Mouse (Mus musculus): ENCODE measurements around the gene Aqp9.

Aqp9 gene

DNA sequence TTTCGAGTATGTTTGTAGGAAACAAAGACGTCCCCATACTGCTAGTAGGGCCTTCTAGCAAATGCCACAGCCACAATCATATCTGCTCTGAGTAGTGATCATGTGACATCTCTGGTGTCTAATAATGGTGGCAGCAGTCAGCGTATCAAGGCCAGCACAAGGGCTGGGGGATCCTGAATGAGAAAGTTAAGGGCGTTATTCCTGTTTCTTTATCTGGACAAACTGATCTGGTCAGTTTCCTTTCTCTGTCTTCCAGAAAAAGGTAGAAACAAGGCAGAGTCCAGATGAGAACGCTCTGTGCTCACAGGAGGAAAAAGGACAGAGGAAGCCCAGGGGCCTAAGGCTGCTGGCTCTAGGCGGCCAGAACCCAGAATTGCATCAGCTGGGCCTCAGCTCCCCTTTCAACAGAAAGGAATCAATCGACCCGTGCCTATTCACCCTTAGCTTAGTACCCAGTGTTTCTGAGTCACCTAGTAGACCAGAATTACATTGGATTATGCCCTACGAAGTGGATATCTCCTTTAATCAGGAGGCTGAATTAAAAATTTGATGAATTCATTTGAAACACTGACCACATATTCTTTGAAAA is 11.9 kb downstream of the Aqp9 start:
- Histone ChIP-seq H3K9me3 (ENCODE audit: low read length) (no peaks in the 10 kb centered on the region), H3K27me3 (ENCODE audit: insufficient read depth, low read length) (0 out of 2 replicates have a peak, but pooled peaks cover 3% of the 10 kb centered on the region), H3K4me1 (replicated peaks; ENCODE audit: low read depth, low read length) (peaks cover 78% of the 10 kb centered on the region), H3K36me3 (ENCODE audit: insufficient read depth, low read length) (no peaks in the 10 kb centered on the region), H3K4me3 (replicated peaks; ENCODE audit: low read length) (no peak overlapping the region)
- TF ChIP-seq POU5F1 (IDR thresholded peaks at IDR 0.05; ENCODE audit: borderline replicate concordance, low read length) (no peak), NANOG (IDR thresholded peaks at IDR 0.05; ENCODE audit: borderline replicate concordance, low read length) (no peak), CTCF (conservative IDR thresholded peaks at IDR 0.05; ENCODE audit: low read length) (no peak)

GRCm38 (mm10) chr9:71155399-71156005 is 13.0 kb downstream of the Aqp9 start:
- Histone ChIP-seq H3K9me3 (ENCODE audit: low read length) (no peaks in the 10 kb centered on the region), H3K27me3 (ENCODE audit: insufficient read depth, low read length) (0 out of 2 replicates have a peak, but pooled peaks cover 3% of the 10 kb centered on the region), H3K36me3 (ENCODE audit: insufficient read depth, low read length) (no peaks in the 10 kb centered on the region), H3K4me3 (replicated peaks; ENCODE audit: low read length) (peak overlapping the region; percentile 42), H3K4me1 (replicated peaks; ENCODE audit: low read depth, low read length) (peaks cover 74% of the 10 kb centered on the region)
- TF ChIP-seq POU5F1 (IDR thresholded peaks at IDR 0.05; ENCODE audit: borderline replicate concordance, low read length) (no peak), CTCF (conservative IDR thresholded peaks at IDR 0.05; ENCODE audit: low read length) (no peak), NANOG (IDR thresholded peaks at IDR 0.05; ENCODE audit: borderline replicate concordance, low read length) (no peak)

GRCm38 (mm10) chr9:71151386-71151785 is 17.1 kb downstream of the Aqp9 start:
- Histone ChIP-seq H3K27me3 (ENCODE audit: insufficient read depth, low read length) (no peaks in the 10 kb centered on the region), H3K4me3 (replicated peaks; ENCODE audit: low read length) (no peak overlapping the region), H3K36me3 (ENCODE audit: insufficient read depth, low read length) (no peaks in the 10 kb centered on the region), H3K9me3 (ENCODE audit: low read length) (no peaks in the 10 kb centered on the region), H3K4me1 (replicated peaks; ENCODE audit: low read depth, low read length) (peaks cover 33% of the 10 kb centered on the region)
- TF ChIP-seq POU5F1 (IDR thresholded peaks at IDR 0.05; ENCODE audit: borderline replicate concordance, low read length) (no peak), NANOG (IDR thresholded peaks at IDR 0.05; ENCODE audit: borderline replicate concordance, low read length) (no peak), CTCF (conservative IDR thresholded peaks at IDR 0.05; ENCODE audit: low read length) (no peak)

DNA sequence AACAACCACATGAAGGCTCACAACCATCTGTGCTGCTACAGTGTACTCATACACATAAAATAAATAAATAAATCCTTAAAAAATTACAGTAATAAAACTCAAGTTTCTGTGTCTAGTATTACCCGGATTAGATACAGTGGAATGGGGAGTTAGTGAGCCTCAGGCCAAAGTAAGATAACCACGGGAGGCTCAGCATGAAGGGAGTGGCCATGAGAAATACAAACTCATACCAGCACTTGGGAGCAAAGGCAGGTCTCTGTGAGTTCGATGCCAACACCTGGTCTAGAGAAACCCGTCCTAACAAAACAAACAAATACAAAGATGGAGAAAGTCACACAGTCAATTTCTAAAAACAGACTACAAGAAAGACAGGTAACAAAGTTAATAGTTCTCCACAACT is 18.3 kb downstream of the Aqp9 start:
- TF ChIP-seq POU5F1 (IDR thresholded peaks at IDR 0.05; ENCODE audit: borderline replicate concordance, low read length): no peak
- TF ChIP-seq NANOG (IDR thresholded peaks at IDR 0.05; ENCODE audit: borderline replicate concordance, low read length): no peak
- TF ChIP-seq CTCF (conservative IDR thresholded peaks at IDR 0.05; ENCODE audit: low read length): no peak
- Histone ChIP-seq H3K4me3 (replicated peaks; ENCODE audit: low read length) (no peak overlapping the region), H3K9me3 (ENCODE audit: low read length) (no peaks in the 10 kb centered on the region), H3K27me3 (ENCODE audit: insufficient read depth, low read length) (no peaks in the 10 kb centered on the region), H3K36me3 (ENCODE audit: insufficient read depth, low read length) (no peaks in the 10 kb centered on the region), H3K4me1 (replicated peaks; ENCODE audit: low read depth, low read length) (peaks cover 24% of the 10 kb centered on the region)

DNA sequence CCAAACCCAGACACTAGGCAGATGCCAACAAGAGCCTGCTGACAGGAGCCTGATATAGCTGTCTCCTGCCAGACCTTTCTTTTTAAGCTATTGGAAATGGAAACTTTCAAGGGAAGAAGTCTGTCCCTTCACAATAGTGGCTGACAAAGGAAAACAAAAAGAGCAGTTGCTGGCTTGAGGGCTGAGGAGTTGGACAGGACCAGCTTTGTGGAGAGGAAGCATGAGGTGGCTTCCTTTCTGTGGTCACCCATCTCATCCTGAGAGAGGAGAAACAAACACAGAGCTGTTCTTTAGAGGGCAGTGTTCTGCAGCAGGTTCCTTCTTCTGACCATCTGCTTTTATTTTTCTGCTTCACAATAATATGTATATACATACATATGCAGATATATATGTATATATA is 19.6 kb downstream of the Aqp9 start:
- H3K36me3 ChIP-seq (ENCODE audit: insufficient read depth, low read length): no peaks in the 10 kb centered on the region
- H3K9me3 ChIP-seq (ENCODE audit: low read length): no peaks in the 10 kb centered on the region
- no peak overlapping the region for H3K4me3 ChIP-seq (replicated peaks; ENCODE audit: low read length)
- H3K4me1 ChIP-seq (replicated peaks; ENCODE audit: low read depth, low read length): peaks cover 11% of the 10 kb centered on the region
- H3K27me3 ChIP-seq (ENCODE audit: insufficient read depth, low read length): no peaks in the 10 kb centered on the region
- TF ChIP-seq NANOG (IDR thresholded peaks at IDR 0.05; ENCODE audit: borderline replicate concordance, low read length): no peak
- TF ChIP-seq CTCF (conservative IDR thresholded peaks at IDR 0.05; ENCODE audit: low read length): no peak
- TF ChIP-seq POU5F1 (IDR thresholded peaks at IDR 0.05; ENCODE audit: borderline replicate concordance, low read length): no peak

- no peak overlapping the region for H3K4me3 ChIP-seq (replicated peaks; ENCODE audit: low read length)
- no peak for TF ChIP-seq NANOG (IDR thresholded peaks at IDR 0.05; ENCODE audit: borderline replicate concordance, low read length)
- no peak for TF ChIP-seq CTCF (conservative IDR thresholded peaks at IDR 0.05; ENCODE audit: low read length)
- TF ChIP-seq POU5F1 (IDR thresholded peaks at IDR 0.05; ENCODE audit: borderline replicate concordance, low read length): no peak
- H3K36me3 ChIP-seq (ENCODE audit: insufficient read depth, low read length): no peaks in the 10 kb centered on the region
- H3K4me1 ChIP-seq (replicated peaks; ENCODE audit: low read depth, low read length): 0 out of 2 replicates have a peak, but pooled peaks cover under 1% of the 10 kb centered on the region
- no peaks in the 10 kb centered on the region for H3K9me3 ChIP-seq (ENCODE audit: low read length)
- H3K27me3 ChIP-seq (ENCODE audit: insufficient read depth, low read length): no peaks in the 10 kb centered on the region
Observed at GRCm38 (mm10) chr9:71146210-71146609, 22.3 kb downstream of the Aqp9 start.

DNA sequence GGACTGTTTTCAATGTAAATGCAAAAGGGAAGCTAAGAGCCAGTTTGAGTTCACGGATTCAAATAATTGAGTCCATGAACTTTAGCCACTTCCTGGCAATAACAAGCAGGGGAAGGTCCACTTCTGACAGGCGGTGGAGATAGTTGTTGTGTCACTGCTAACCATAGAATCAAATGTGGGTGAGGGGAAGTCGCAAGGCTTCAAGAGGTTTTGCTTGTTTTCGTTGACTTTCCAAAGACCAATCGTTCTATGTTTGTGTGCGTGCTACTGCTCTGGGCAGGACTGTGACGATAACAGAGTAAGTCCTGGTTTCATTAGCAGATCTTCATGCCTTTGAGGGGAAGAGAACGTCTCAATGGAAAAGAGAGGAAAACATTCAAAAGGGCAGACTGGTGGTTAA is 28.3 kb downstream of the Aqp9 start:
- H3K4me1 ChIP-seq (replicated peaks; ENCODE audit: low read depth, low read length): no peaks in the 10 kb centered on the region
- H3K4me3 ChIP-seq (replicated peaks; ENCODE audit: low read length): no peak overlapping the region
- H3K27me3 ChIP-seq (ENCODE audit: insufficient read depth, low read length): no peaks in the 10 kb centered on the region; the same call in 1 of the 2 replicates
- no peak for TF ChIP-seq POU5F1 (IDR thresholded peaks at IDR 0.05; ENCODE audit: borderline replicate concordance, low read length)
- TF ChIP-seq NANOG (IDR thresholded peaks at IDR 0.05; ENCODE audit: borderline replicate concordance, low read length): no peak
- no peak for TF ChIP-seq CTCF (conservative IDR thresholded peaks at IDR 0.05; ENCODE audit: low read length)
- no peaks in the 10 kb centered on the region for H3K36me3 ChIP-seq (ENCODE audit: insufficient read depth, low read length)
- no peaks in the 10 kb centered on the region for H3K9me3 ChIP-seq (ENCODE audit: low read length)

DNA sequence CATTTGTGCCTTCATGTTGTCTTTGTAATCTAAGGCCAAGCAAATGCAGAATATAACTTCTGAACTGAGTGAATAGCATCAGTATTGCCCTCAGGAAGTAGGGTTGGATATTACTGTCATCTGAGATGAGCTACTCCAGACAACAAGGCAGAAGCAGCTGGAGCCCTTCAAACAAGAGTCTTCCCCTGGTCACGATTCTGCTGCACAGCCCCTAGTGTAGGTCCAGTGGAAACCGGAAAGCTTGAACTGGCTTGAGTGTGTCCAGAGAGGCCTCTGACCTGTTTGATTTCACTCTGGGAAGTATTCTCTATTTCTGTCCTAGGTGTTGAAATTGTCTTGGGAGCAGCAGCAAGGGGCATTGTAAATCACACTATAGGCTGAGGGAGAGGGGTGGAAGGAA is 29.5 kb downstream of the Aqp9 start:
- Histone ChIP-seq H3K9me3 (ENCODE audit: low read length) (no peaks in the 10 kb centered on the region), H3K36me3 (ENCODE audit: insufficient read depth, low read length) (no peaks in the 10 kb centered on the region), H3K4me1 (replicated peaks; ENCODE audit: low read depth, low read length) (no peaks in the 10 kb centered on the region), H3K4me3 (replicated peaks; ENCODE audit: low read length) (no peak overlapping the region), H3K27me3 (ENCODE audit: insufficient read depth, low read length) (peaks cover 4% of the 10 kb centered on the region; the same call in 1 of the 2 replicates)
- TF ChIP-seq POU5F1 (IDR thresholded peaks at IDR 0.05; ENCODE audit: borderline replicate concordance, low read length) (no peak), NANOG (IDR thresholded peaks at IDR 0.05; ENCODE audit: borderline replicate concordance, low read length) (no peak)
